Mouse (Mus musculus) embryonic facial prominence, embryonic 14.5 days (tissue): ENCODE measurements at regions not wholly inside any gene's neighbourhood (a gene's known extent, or its start where the extent isn't known, plus 50 kb on each side); places are given as distances from the start of the nearest gene placed in this dataset.

Source experiments
- ATAC-seq: fragments of 200-750 bp; cut with Nextera tagmentation; 2 replicates; pipeline ENCODE4 v1.8.0; 2017; ENCODE audit warnings: low read depth, moderate number of reproducible peaks, moderate TSS enrichment
- DNase-seq: peaks from one replicate; pipeline ENCODE4 v3.0.0-alpha.2; 2015; ENCODE audit warnings: low spot score
- H3K27ac ChIP-seq: fragments of 300-500 bp; sonication (generic); replicated peaks from 2 replicates; pipeline ENCODE4 v1.5.1; 2014; ENCODE audit warnings: low read depth, mild to moderate bottlenecking, low read length, moderate library complexity
- H3K27me3 ChIP-seq: fragments of 300-500 bp; sonication (generic); replicated peaks from 2 replicates; pipeline ENCODE4 v1.6.1; 2014; ENCODE audit warnings: low read length; ENCODE audit not compliant: control insufficient read depth, insufficient read depth
- H3K36me3 ChIP-seq: fragments of 300-500 bp; sonication (generic); 2 replicates; pipeline ENCODE4 v1.6.1; 2014; ENCODE audit warnings: low read length, mixed read lengths; ENCODE audit not compliant: control insufficient read depth, insufficient read depth
- H3K4me1 ChIP-seq: fragments of 300-500 bp; sonication (generic); 2 replicates; pipeline ENCODE4 v1.6.1; 2014; ENCODE audit warnings: antibody characterized with exemption, low read length; ENCODE audit not compliant: control insufficient read depth, insufficient read depth
- H3K4me2 ChIP-seq: fragments of 300-500 bp; sonication (generic); 2 replicates; pipeline ENCODE4 v1.6.1; 2014; ENCODE audit warnings: low read depth, mild to moderate bottlenecking, low read length, moderate library complexity, mixed read lengths
- H3K4me3 ChIP-seq: fragments of 300-500 bp; sonication (generic); 2 replicates; pipeline ENCODE4 v1.5.1; 2014; ENCODE audit warnings: low read depth, mild to moderate bottlenecking, low read length
- H3K9ac ChIP-seq: fragments of 300-500 bp; sonication (generic); 2 replicates; pipeline ENCODE4 v1.6.1; 2014; ENCODE audit warnings: low read depth, mild to moderate bottlenecking, low read length, moderate library complexity, mixed read lengths
- H3K9me3 ChIP-seq: fragments of 300-500 bp; sonication (generic); 2 replicates; pipeline ENCODE4 v1.6.1; 2016; ENCODE audit warnings: low read length; ENCODE audit not compliant: control insufficient read depth
- WGBS: fragments of 180-500 bp; shearing (Covaris S2); extraction: QIAGEN DNeasy Blood & Tissue Kit; methylation state at CpG from one replicate; pipeline ENCODE4 v1.1.7; 2014; 5-methylcytosine and 5-hydroxymethylcytosine counted together

GRCm38 (mm10) chr19:14664096-14664586 is 66.3 kb upstream of the Tle4 start:
- WGBS: 62% methylated on average over 2 of the region's 2 CpGs
- no peak for DNase-seq
- no peaks in the 10 kb centered on the region for H3K36me3 ChIP-seq
- no peaks in the 10 kb centered on the region for H3K9me3 ChIP-seq
- H3K4me3 ChIP-seq: no peak overlapping the region
- H3K27ac ChIP-seq: no peak overlapping the region
- H3K27me3 ChIP-seq: no peaks in the 10 kb centered on the region
- no peaks in the 10 kb centered on the region for H3K4me1 ChIP-seq
- no peak overlapping the region for H3K4me2 ChIP-seq
- H3K9ac ChIP-seq: no peak overlapping the region
- ATAC-seq: no peak

DNA sequence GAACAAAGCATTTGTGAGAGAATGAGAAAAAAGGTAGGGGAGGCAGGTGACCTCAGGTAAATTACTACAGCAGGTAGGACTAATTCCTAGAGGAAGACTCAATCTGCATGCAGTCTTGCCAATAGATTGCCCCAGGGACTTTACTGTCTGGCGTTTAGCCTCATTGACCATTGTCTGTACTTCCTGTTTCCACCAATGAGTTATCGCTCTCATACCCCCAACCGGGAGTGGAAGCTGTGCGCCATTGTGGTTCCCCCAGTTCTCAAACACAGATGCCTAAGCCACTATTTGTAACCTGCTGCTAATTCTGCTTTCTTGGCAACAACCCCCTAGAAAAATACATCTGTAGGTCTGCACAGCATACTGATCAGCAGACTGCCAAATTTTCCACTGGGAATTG is 65.5 kb upstream of the Tle4 start:
- Histone ChIP-seq H3K27ac (no peak overlapping the region), H3K9ac (no peak overlapping the region), H3K9me3 (no peaks in the 10 kb centered on the region), H3K27me3 (no peaks in the 10 kb centered on the region), H3K36me3 (no peaks in the 10 kb centered on the region), H3K4me1 (no peaks in the 10 kb centered on the region), H3K4me2 (no peak overlapping the region), H3K4me3 (no peak overlapping the region)
- no peak for ATAC-seq
- no peak for DNase-seq
- 61% methylated on average over 4 of the region's 4 CpGs for WGBS

DNA sequence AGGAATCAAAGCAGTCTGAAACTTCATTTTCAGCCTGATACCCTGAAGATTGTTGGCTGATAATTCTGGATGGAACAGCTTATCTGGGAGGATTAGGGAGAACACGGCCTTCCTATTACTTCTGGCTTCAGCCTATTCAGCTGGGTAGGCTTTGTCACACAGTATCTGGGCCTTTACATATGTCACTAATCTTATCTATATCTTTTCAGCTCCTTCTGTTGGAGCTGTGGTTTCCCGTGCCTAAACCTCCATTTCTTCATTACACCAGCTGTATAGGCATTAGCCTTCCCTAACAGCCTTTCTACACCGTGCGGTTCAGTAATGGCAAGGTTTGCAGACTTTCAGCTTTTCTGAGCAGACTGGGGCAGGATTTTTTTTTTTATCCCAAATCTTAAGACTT is 61.9 kb upstream of the Tle4 start:
- H3K27me3 ChIP-seq: no peaks in the 10 kb centered on the region
- H3K9ac ChIP-seq: no peak overlapping the region
- H3K9me3 ChIP-seq: no peaks in the 10 kb centered on the region
- 61% methylated on average over 4 of the region's 4 CpGs for WGBS
- no peak overlapping the region for H3K4me3 ChIP-seq
- no peaks in the 10 kb centered on the region for H3K4me1 ChIP-seq
- DNase-seq (no peak), ATAC-seq (no peak)
- H3K36me3 ChIP-seq: no peaks in the 10 kb centered on the region
- no peak overlapping the region for H3K4me2 ChIP-seq
- H3K27ac ChIP-seq: no peak overlapping the region

- no peaks in the 10 kb centered on the region for H3K4me1 ChIP-seq
- no peak overlapping the region for H3K27ac ChIP-seq
- no peaks in the 10 kb centered on the region for H3K27me3 ChIP-seq
- no peak for ATAC-seq
- H3K9ac ChIP-seq: no peak overlapping the region
- no peak for DNase-seq
- WGBS: 98% methylated on average over 2 of the region's 2 CpGs
- H3K4me3 ChIP-seq: no peak overlapping the region
- no peaks in the 10 kb centered on the region for H3K9me3 ChIP-seq
- H3K4me2 ChIP-seq: no peak overlapping the region
- no peaks in the 10 kb centered on the region for H3K36me3 ChIP-seq
Observed at GRCm38 (mm10) chr19:14658479-14658878, 60.6 kb upstream of the Tle4 start.

DNA sequence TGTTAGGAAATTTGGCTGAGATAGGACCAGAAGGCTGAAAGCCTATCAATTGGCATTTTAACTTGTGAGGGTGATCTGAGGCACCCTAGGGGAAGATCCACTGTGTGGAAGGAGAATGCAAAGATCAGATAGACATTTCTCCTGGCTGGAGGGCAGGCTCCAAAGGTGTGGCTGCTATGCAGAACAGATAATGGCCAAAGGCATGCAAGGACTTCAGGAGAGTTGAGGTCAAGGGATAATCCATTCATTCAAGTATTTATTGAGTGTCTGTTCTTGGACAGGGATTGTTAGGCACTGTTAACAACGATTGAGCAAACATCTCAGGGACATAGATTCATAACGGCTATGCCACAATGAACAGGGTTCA is 58.2 kb upstream of the Tle4 start:
- Histone ChIP-seq H3K4me3 (no peak overlapping the region), H3K4me1 (no peaks in the 10 kb centered on the region), H3K4me2 (no peak overlapping the region), H3K9me3 (no peaks in the 10 kb centered on the region), H3K27me3 (no peaks in the 10 kb centered on the region), H3K36me3 (no peaks in the 10 kb centered on the region), H3K27ac (no peak overlapping the region), H3K9ac (no peak overlapping the region)
- DNase-seq (no peak), ATAC-seq (no peak)
- WGBS: 76% methylated on average over 2 of the region's 2 CpGs

DNA sequence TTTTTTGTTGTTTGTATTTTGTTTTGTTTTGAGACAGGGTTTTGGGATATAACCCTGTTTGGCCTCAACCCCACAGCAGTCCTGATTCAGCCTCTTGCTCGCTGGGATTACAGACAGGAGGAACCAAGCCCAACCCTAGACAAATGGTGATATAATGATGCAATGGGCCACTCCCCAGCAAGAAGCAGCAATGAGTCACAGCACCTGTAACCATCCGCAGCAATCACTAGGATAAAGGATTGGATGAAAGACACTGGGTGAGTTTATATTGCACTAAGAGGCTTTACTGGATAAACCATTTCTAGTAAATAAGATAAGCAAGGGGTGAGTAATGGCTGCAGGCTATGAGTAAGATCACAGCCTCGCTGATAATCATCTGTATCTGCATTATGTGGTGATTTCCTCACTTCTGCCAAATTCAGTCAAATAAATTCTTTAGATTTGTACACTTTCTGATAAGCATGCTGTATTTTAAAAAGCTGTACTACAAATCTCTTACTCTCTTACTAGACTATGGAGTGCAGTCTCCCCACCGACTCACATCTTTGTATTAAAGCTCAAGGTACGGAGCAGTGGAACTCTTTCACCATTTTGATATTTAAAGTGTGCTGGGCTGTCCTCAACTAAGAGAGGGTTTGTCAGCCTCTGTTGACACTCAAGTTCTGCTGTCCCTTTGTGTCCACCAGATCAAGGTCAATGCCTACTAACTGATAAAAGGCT is 57.6 kb upstream of the Tle4 start:
- ATAC-seq (no peak), DNase-seq (no peak)
- Histone ChIP-seq H3K36me3 (no peaks in the 10 kb centered on the region), H3K4me1 (no peaks in the 10 kb centered on the region), H3K9me3 (no peaks in the 10 kb centered on the region), H3K4me2 (no peak overlapping the region), H3K27ac (no peak overlapping the region), H3K9ac (no peak overlapping the region), H3K27me3 (no peaks in the 10 kb centered on the region), H3K4me3 (no peak overlapping the region)
- WGBS: 79% methylated on average over 5 of the region's 5 CpGs
